In the genomic region with DNA sequence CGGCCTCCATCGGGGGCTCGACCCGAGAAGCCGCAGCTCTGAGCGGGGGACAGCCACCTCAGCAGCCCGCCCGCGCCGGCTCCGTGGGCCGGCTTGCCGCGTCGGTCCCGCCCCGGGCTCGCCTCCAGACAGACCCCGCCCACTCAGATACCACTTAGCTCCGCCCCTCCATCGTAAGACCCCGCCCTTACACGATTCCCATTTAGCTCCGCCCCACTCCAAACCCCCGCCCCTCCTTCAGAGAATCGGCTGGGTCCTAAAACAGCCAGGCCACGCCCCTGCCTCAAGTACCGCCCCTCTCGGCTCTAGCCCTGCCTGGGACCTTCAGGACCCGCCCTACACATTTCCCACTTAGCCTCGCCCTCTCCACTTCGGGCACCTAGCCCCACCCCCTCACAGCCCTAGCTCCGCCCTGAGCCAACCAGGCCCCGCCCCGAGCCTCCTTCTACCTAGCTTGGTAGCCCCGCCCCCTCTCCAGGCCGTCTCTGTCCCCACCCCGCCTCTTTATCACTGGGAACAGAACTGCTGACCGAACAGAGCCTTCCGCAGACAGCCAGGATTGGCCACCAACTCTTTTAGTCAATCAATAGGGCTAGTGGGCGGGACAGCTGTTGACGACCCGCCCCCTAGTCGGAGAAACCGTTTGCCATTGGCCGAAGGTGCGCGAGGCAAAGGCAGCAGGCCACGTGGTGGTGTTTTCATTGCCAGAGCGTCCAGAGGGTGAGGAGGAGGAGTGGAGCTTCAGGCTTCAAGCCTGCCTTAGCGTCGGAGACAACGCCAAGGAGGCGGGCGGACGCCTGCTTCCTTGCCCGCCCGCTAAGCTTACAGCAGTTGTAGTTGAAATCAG, we compare ENCODE assay signal across 8 mouse cellular contexts. TPM values are rescaled to one million over a fixed set of nuclear protein-coding genes. Genes with fewer than 3 reads are reported as not detected.
DNase-seq lines count a peak whose midpoint lies in the region; ATAC-seq and TF ChIP-seq lines count a peak whose summit lies in the region.

A gene (minus strand): TSS at position 665 of the 847 bp plus-strand sequence.

- DNase-seq in CD8-positive naive resting alpha-beta T cell, adult 2 months (ENCODE audit: low read depth in 2 of 2, low spot score in 2 of 2): peak; percentile 89 to 95
- DNase-seq in c-Kit-positive CD71-negative TER-119-negative erythroid progenitor cells, embryonic 14.5 days (ENCODE audit: low read depth): peak; percentile 95
- DNase-seq in forebrain, embryonic 10.5 days (ENCODE audit: extremely low spot score, low spot score): peak; percentile 98
- peak; percentile 99 to 100 for DNase-seq in kidney, postnatal 25 days
- DNase-seq in liver, embryonic 14.5 days (ENCODE audit: low read depth in 3 of 3, low spot score in 3 of 3): peak; percentile 99
- DNase-seq in neural tube, embryonic 11.5 days (ENCODE audit: low spot score): peak; percentile 97
- peak; percentile 100 for DNase-seq in stomach, postnatal 0 days (ENCODE audit: low spot score)

- peak within 1 kb of the TSS; percentile 89 for H3K27ac ChIP-seq in forebrain, embryonic 10.5 days
- peak within 1 kb of the TSS; percentile 86 for H3K27ac ChIP-seq in heart, embryonic 15.5 days
- peak within 1 kb of the TSS; percentile 99 for H3K27ac ChIP-seq in liver, embryonic 14.5 days
- H3K27ac ChIP-seq in neural tube, embryonic 11.5 days (ENCODE audit: low read depth, low read length): no peak within 1 kb of the TSS
- H3K27ac ChIP-seq in stomach, postnatal 0 days (replicated peaks): peak within 1 kb of the TSS; percentile 95

- H3K4me1 ChIP-seq in forebrain, embryonic 10.5 days: peaks cover 37% of the 10 kb centered on the region
- peaks cover 29% of the 10 kb centered on the region for H3K4me1 ChIP-seq in heart, embryonic 15.5 days (replicated peaks)
- H3K4me1 ChIP-seq in liver, embryonic 14.5 days (replicated peaks; ENCODE audit: control insufficient read depth in 2 of 2, insufficient read depth in 2 of 2, low read length in 1 of 2): peaks cover 50 to 62% of the 10 kb centered on the region in 2 experiments
- peaks cover 2% of the 10 kb centered on the region; the same call in 1 of the 2 replicates for H3K4me1 ChIP-seq in neural tube, embryonic 11.5 days (ENCODE audit: control insufficient read depth, insufficient read depth, low read length)
- H3K4me1 ChIP-seq in stomach, postnatal 0 days (replicated peaks; ENCODE audit: control insufficient read depth, insufficient read depth): peaks cover 9% of the 10 kb centered on the region; the same call in 1 of the 2 replicates

- no peak for TF ChIP-seq CTCF in liver, embryonic 14.5 days (IDR thresholded peaks at IDR 0.05; ENCODE audit: low read depth)
- TF ChIP-seq CTCF in stomach, postnatal 0 days (IDR thresholded peaks at IDR 0.05; ENCODE audit: low read depth): peak; percentile 25

- H3K4me3 ChIP-seq in forebrain, embryonic 10.5 days: peak within 1 kb of the TSS; percentile 78
- peak within 1 kb of the TSS; percentile 76 for H3K4me3 ChIP-seq in heart, embryonic 15.5 days
- H3K4me3 ChIP-seq in liver, embryonic 14.5 days (ENCODE audit: insufficient read depth in 1 of 2, low read depth in 2 of 2, low read length in 2 of 2): peak within 1 kb of the TSS; percentile 75 to 76
- peak within 1 kb of the TSS; percentile 44 for H3K4me3 ChIP-seq in neural tube, embryonic 11.5 days (ENCODE audit: low read depth, low read length)
- H3K4me3 ChIP-seq in stomach, postnatal 0 days (ENCODE audit: low read depth, low read length): peak within 1 kb of the TSS; percentile 82

- WGBS in forebrain, embryonic 10.5 days: under 1% methylated on average over 58 of the region's 58 CpGs
- under 1% methylated on average over 58 of the region's 58 CpGs for WGBS in heart, embryonic 15.5 days
- WGBS in liver, embryonic 14.5 days (ENCODE audit: insufficient replicate concordance): under 1% methylated on average over 57 of the region's 58 CpGs
- under 1% methylated on average over 56 of the region's 58 CpGs for WGBS in neural tube, embryonic 11.5 days
- under 1% methylated on average over 56 of the region's 58 CpGs for WGBS in stomach, postnatal 0 days

- TF ChIP-seq EP300 in liver, embryonic 14.5 days (IDR thresholded peaks at IDR 0.05; ENCODE audit: low read depth): no peak
- TF ChIP-seq EP300 in stomach, postnatal 0 days (optimal IDR thresholded peaks at IDR 0.05): no peak

- H3K36me3 ChIP-seq in forebrain, embryonic 10.5 days (replicated peaks): no peaks in the 10 kb centered on the region
- no peaks in the 10 kb centered on the region for H3K36me3 ChIP-seq in heart, embryonic 15.5 days
- H3K36me3 ChIP-seq in liver, embryonic 14.5 days (replicated peaks; ENCODE audit: control insufficient read depth, insufficient read depth, low read depth): no peaks in the 10 kb centered on the region
- H3K36me3 ChIP-seq in neural tube, embryonic 11.5 days (ENCODE audit: control insufficient read depth, insufficient read depth, low read length): no peaks in the 10 kb centered on the region
- no peaks in the 10 kb centered on the region for H3K36me3 ChIP-seq in stomach, postnatal 0 days (ENCODE audit: control insufficient read depth, insufficient read depth, low read length)

- H3K9me3 ChIP-seq in forebrain, embryonic 10.5 days: no peaks in the 10 kb centered on the region
- no peaks in the 10 kb centered on the region for H3K9me3 ChIP-seq in heart, embryonic 15.5 days (replicated peaks)
- H3K9me3 ChIP-seq in liver, embryonic 14.5 days (ENCODE audit: control insufficient read depth, low read length): no peaks in the 10 kb centered on the region
- no peaks in the 10 kb centered on the region for H3K9me3 ChIP-seq in neural tube, embryonic 11.5 days (ENCODE audit: control insufficient read depth, low read length)
- no peaks in the 10 kb centered on the region for H3K9me3 ChIP-seq in stomach, postnatal 0 days (ENCODE audit: control insufficient read depth, low read length)

- H3K4me2 ChIP-seq in heart, embryonic 15.5 days: peak within 1 kb of the TSS; percentile 75
- H3K4me2 ChIP-seq in liver, embryonic 14.5 days (ENCODE audit: low read depth): peak within 1 kb of the TSS; percentile 90
- peak within 1 kb of the TSS; percentile 69 for H3K4me2 ChIP-seq in neural tube, embryonic 11.5 days (ENCODE audit: low read depth)
- peak within 1 kb of the TSS; percentile 85 for H3K4me2 ChIP-seq in stomach, postnatal 0 days (replicated peaks; ENCODE audit: low read depth)

- peak; percentile 97 for ATAC-seq in heart, embryonic 15.5 days (replicated peaks; ENCODE audit: insufficient number of reproducible peaks, insufficient read depth, low FRiP score, low read depth)
- peak; percentile 89 for ATAC-seq in liver, embryonic 14.5 days (ENCODE audit: insufficient read depth)
- peak; percentile 96 for ATAC-seq in neural tube, embryonic 11.5 days (ENCODE audit: insufficient read depth, low FRiP score, low TSS enrichment)
- peak; percentile 97 for ATAC-seq in stomach, postnatal 0 days (ENCODE audit: low FRiP score, low TSS enrichment)

- 0 out of 2 replicates have a peak, but pooled peaks cover 6% of the 10 kb centered on the region for H3K27me3 ChIP-seq in forebrain, embryonic 10.5 days (ENCODE audit: poor library complexity, severe bottlenecking)
- H3K27me3 ChIP-seq in heart, embryonic 15.5 days: no peaks in the 10 kb centered on the region
- no peaks in the 10 kb centered on the region for H3K27me3 ChIP-seq in liver, embryonic 14.5 days (ENCODE audit: control insufficient read depth, insufficient read depth, low read length)
- H3K27me3 ChIP-seq in neural tube, embryonic 11.5 days (ENCODE audit: control insufficient read depth, insufficient read depth, low read length): 0 out of 2 replicates have a peak, but pooled peaks cover 2% of the 10 kb centered on the region
- no peaks in the 10 kb centered on the region for H3K27me3 ChIP-seq in stomach, postnatal 0 days (ENCODE audit: control insufficient read depth, insufficient read depth, low read length)

- peak within 1 kb of the TSS; percentile 84 for H3K9ac ChIP-seq in heart, embryonic 15.5 days
- H3K9ac ChIP-seq in liver, embryonic 14.5 days (replicated peaks): peak within 1 kb of the TSS; percentile 78
- peak within 1 kb of the TSS; percentile 60 for H3K9ac ChIP-seq in neural tube, embryonic 11.5 days (ENCODE audit: low read length)
- peak within 1 kb of the TSS; percentile 92 for H3K9ac ChIP-seq in stomach, postnatal 0 days (ENCODE audit: low read length)

RNA-seq across cellular contexts. Expression of the gene that starts here (rescaled TPM):
- 15.7 and 18.4 TPM in 2 replicates for polyA plus RNA-seq in forebrain, embryonic 10.5 days (2016; fragmentation: Nextera tagmentation; extraction: Ambion mirVana)
- polyA plus RNA-seq in heart, embryonic 15.5 days (2015; fragmentation: Nextera tagmentation; extraction: Ambion mirVana): 50.9 and 54.1 TPM in 2 replicates
- polyA plus RNA-seq in liver, embryonic 14.5 days (2012; rRNA removed): 8.3 and 11.9 TPM in 2 replicates
- polyA plus RNA-seq in liver, embryonic 14.5 days (2014; fragmentation: Nextera tagmentation; extraction: Ambion mirVana): 9.0 and 13.4 TPM in 2 replicates
- 11.4 and 12.2 TPM in 2 replicates for polyA plus RNA-seq in neural tube, embryonic 11.5 days (2014; fragmentation: Nextera tagmentation; extraction: Ambion mirVana)
- 35.3 and 40.5 TPM in 2 replicates for polyA plus RNA-seq in stomach, postnatal 0 days (2015; fragmentation: Nextera tagmentation; extraction: Ambion mirVana)
